Mouse (Mus musculus): ENCODE measurements around the gene Inip. TPM values are rescaled to one million over a fixed set of nuclear protein-coding genes. Genes with fewer than 3 reads are reported as not detected.

The Inip gene
- polyA plus RNA-seq, 1 experiment = 7.6 TPM

DNA sequence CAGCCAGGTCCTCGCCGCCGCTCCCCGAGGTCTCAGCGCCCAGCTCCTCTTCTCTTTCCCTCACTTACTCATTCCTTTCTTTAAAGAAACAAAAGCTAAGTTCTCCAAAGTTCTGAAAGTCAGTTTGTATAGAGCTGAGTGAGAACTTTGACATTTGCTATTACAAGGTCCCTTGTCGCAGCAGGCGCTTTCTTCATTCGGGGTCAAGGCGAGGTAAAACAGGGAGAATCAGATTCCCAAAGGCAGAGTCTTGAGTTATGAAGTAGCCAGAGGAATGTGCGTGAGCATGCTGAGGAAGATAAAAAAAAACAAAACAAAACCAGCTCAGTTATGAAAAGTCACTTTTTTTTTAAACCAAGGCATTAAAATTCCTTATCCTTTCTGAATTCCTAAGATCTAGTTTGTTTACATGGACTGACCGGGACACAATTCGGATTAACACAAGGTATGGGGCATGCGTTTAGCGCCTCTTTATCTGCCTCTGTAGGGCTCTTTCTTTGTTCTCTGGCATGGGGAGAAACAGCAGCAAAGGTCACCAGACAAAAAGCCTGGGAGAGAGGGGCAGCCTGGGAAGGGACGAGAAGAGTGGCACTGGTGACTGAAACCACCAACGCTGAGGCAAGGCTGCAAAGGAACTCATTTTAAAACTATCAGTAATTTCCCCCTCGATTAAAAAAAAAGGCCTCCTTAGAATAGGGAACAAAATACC is 29.1 kb downstream of the Inip start:
- DNase-seq (ENCODE audit: low read depth) = no peak

- no peak for DNase-seq (ENCODE audit: low read depth)
These were observed 33.7 kb downstream of the Inip start for GRCm38 (mm10) chr4:59767717-59768116.

DNA sequence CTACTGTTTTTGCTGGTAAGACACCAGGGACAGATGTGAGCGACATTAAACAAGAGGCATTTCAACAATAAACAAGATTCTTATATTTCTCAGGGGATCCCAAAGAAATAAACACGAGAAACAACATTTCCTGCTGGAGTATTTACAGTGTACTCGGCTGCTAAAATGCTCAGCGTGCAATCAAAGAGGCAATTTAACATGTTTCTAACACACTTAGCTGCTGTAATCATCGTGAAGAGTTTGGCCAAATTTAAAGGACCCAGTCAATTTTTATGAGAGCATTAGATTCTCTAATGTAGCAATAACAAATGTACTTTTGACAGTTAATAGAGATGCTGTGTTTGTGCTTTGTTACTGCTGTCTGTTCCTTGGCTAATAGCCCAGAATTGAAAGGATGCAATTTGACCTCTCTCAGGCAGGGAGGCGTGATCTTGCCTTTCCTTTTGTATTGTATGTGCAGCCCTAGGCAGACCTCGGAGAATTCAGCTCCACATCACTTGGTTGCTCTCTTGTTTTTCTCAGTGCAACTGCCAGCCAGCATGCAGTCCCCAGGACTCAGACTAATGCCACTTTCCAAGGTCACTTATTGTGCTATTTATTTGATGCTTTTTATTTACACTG is 35.9 kb downstream of the Inip start:
- DNase-seq (ENCODE audit: low read depth) = no peak

DNA sequence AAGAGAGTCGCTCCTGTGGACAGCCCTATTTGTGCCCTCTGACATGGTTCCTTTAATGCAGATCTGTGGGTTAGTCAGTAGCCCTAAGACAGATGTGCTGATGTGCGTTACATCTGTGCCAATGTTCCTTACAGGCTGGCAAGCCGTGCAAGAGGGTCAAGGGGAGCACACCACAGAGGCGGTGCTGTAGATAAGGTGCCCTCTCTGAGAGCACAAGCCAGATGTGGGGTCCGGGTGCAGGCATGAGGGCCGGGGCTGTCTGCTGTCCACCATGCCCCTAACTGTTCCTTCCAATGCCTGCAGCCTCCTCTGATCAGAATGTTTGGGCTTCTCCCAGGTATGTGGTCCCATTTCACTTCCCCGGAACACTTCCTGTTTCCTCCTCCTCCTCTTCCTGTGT is 36.4 kb downstream of the Inip start:
- no peak for DNase-seq (ENCODE audit: low read depth)

- DNase-seq (ENCODE audit: low read depth) = no peak
These were observed 40.0 kb downstream of the Inip start for GRCm38 (mm10) chr4:59761365-59761729.

DNA sequence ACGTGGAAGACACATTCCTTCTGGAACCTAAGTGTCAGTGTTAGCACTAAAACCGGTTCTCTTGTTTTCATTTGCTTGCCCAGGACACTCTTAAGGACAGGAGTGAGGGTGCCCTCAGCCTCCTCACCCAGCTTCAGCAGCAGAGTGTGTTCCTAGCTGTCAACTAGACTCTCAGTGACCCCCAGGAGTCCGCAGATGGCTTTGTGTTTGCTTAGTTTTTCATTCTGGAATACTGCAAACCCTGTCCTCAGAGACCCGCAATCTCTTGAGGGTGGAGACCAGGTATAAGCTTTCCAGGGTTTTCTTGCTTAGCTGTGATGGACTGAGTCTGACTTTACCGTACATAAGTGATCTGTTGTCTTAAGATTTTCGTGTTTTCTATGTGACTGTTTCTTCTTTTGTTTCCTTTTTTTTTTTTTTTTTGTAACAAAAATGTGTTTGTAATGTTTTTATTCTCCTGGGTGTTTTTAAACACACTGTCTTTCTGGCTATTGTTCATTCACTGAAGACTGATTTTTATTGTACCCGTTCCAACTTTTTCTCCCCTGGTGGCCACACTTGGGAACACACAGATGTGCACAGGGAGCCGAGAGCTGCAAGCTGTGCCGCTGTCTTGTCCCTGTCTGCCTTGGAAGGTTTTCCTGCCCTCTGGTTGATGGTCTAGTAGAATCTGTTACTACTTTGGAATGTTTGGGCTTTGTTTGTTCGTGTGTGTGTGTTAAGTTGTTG is 40.6 kb downstream of the Inip start:
- no peak for DNase-seq (ENCODE audit: low read depth)

GRCm38 (mm10) chr4:59760016-59760415 is 41.4 kb downstream of the Inip start:
- DNase-seq (ENCODE audit: low read depth) = no peak

- no peak for DNase-seq (ENCODE audit: low read depth)
These were observed 43.6 kb downstream of the Inip start for GRCm38 (mm10) chr4:59757452-59758435.

- DNase-seq (ENCODE audit: low read depth) = peak; percentile 58
These were observed 44.9 kb downstream of the Inip start for GRCm38 (mm10) chr4:59756332-59757082.

DNA sequence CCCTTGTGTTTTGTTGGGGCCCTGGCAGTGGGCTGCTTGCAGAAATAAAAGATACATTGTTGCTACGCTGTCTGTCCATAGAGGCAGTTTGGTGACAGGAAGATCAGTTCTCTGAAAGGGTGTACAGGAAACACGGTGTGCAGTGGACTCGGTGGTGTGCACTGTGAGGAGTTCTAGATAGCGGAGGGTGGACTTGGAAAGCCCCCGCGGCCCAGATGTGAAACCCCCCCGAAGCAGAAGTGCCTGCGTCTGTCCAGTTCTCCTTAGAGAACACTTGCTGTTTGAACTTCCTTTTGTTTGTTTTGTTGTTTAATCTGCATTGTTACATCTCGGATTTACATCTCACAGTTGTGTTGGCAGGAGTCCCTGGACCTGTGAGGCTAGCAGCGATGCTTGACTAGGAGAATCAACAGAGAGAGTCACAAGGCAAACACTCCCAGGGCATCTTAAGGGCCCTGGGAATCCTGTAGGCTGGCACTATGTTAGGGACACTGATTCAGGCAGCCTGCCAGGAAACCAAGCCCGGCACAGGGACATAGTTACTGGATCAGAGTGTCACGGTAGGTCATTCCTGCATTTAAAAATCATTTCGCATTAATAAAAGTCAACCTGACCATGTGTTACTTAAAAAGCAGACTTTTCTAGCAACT is 47.8 kb downstream of the Inip start:
- no peak for DNase-seq (ENCODE audit: low read depth)

- DNase-seq (ENCODE audit: low read depth) = no peak
These were observed 61.5 kb downstream of the Inip start for GRCm38 (mm10) chr4:59739882-59740281.

GRCm38 (mm10) chr4:59739321-59739720 is 62.1 kb downstream of the Inip start:
- DNase-seq (ENCODE audit: low read depth) = no peak

- no peak for DNase-seq (ENCODE audit: low read depth)
These were observed 69.8 kb downstream of the Inip start for GRCm38 (mm10) chr4:59731544-59731943.

- DNase-seq (ENCODE audit: low read depth) = no peak
These were observed 72.5 kb downstream of the Inip start for GRCm38 (mm10) chr4:59728839-59729238.

GRCm38 (mm10) chr4:59727878-59728261 is 73.5 kb downstream of the Inip start:
- no peak for DNase-seq (ENCODE audit: low read depth)

DNA sequence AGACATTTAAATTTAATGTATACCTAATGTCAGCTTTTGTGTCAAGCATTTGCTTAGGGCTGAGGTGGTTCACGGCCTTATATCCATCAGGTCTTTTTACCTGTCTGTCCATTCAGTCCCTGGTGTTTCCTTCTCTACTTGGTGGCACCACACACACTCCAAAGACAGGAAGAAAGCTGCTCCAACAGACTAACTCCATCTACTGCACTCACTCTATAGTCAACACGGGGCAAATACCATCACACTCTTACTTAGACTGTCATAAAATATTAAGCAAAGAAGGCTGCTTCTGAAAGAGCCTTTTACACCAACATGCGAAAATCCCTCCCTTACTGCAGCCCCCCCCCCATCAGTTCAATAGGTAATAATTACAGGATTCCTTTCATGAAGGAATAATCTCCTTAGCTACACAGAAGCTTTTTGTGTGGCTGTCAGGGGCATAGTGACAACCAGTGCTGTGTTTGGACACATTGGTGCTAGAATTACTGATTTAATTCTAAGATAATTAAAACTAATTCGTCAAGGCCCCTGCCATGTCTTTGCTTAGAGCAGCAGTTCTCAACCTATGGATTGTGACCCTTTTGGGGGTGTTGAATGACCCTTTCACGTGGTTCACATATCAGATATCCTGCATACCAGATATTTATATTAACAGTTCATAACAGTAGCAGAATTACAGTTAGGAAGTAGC is 74.1 kb downstream of the Inip start:
- DNase-seq (ENCODE audit: low read depth) = no peak

- DNase-seq (ENCODE audit: low read depth) = no peak
These were observed 74.9 kb downstream of the Inip start for GRCm38 (mm10) chr4:59726501-59726900.

DNA sequence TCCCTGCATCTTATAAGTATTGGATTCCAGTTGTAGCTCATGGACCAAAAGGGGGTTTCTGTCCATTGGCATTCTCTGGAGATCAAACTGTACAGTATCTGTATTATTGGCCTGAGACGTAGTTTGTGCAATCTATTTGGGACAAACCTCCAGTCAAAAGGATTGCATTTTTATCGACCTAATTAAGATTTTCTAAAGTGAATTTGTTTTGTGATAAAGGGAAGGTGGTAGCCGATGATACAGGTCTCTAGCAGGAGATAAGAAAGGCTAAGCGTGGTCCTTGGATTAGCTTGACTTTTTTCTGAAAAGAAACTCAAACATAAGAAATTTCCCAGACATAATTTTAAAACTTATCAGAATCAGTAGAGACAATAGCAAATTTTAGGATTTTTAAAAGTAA is 75.8 kb downstream of the Inip start:
- no peak for DNase-seq (ENCODE audit: low read depth)

GRCm38 (mm10) chr4:59721811-59722210 is 79.6 kb downstream of the Inip start:
- no peak for DNase-seq (ENCODE audit: low read depth)
